Mouse (Mus musculus) bone marrow macrophage, adult 2 months (primary cell): ENCODE results near the gene Platr17.
"Not testable (repeated sequence)": the region's sequence is repeated elsewhere in the genome, so short reads cannot be mapped to it uniquely, and the experiment has no call there.

Source experiments
- CTCF ChIP-seq: IDR thresholded peaks from 2 replicates; pipeline ENCODE4 v1.5.1; 2012; ENCODE audit warnings: low read depth, mild to moderate bottlenecking, low read length, moderate library complexity
- POLR2A ChIP-seq: IDR thresholded peaks from 2 replicates; pipeline ENCODE4 v1.6.1; 2012; ENCODE audit warnings: mild to moderate bottlenecking, low read depth, low read length, borderline replicate concordance

DNA sequence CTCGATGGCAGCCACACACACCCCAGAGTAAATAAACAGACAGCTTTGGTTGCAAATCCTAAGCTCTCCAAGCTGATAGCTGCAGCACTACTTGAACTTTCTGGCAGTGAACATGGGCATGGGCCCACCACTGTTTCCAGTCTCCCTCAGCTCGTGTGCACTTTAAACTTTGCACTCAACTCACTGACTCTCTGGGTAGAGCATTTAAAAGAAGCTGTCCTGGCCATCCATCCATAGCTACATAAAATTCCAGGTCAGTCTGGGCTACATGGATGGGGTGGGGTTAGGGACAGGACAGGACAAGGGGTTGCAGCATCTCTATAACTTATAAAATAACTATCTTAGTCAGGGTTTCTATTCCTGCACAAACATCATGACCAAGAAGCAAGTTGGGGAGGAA is 17.1 kb upstream of the Platr17 start:
- not testable (repeated sequence) for TF ChIP-seq CTCF, POLR2A
